Mouse (Mus musculus) spleen, adult 2 months (tissue): ENCODE measurements around the gene Ehmt1.

Experiments used
- CTCF ChIP-seq: fragments of 200-500 bp; IDR thresholded peaks from 2 replicates; pipeline ENCODE4 v1.5.1; 2011; ENCODE audit warnings: mild to moderate bottlenecking, inconsistent platforms; ENCODE audit not compliant: insufficient read depth, insufficient read length, insufficient replicate concordance; ENCODE audit errors: extremely low read depth
- POLR2A ChIP-seq: fragments of 200-500 bp; IDR thresholded peaks from 2 replicates; pipeline ENCODE4 v1.6.1; 2011; ENCODE audit warnings: low read depth, low read length, inconsistent platforms

- TF ChIP-seq CTCF (no peak), POLR2A (no peak)
Measured at GRCm38 (mm10) chr2:24934441-24934963, 15.1 kb upstream of the Ehmt1 start.
